Mouse (Mus musculus) kidney, postnatal 0 days (tissue): ENCODE measurements around the gene Vmn2r83. TPM values are rescaled to one million over a fixed set of nuclear protein-coding genes. Genes with fewer than 3 reads are reported as not detected.

Source experiments
- ATAC-seq: fragments of 200-750 bp; cut with Nextera tagmentation; replicated peaks from 2 replicates; pipeline ENCODE4 v1.8.0; 2017; ENCODE audit warnings: low read depth, moderate number of reproducible peaks, moderate TSS enrichment, moderate library complexity; ENCODE audit not compliant: low FRiP score
- DNase-seq: peaks from one replicate; pipeline ENCODE4 v3.0.0-alpha.2; 2016; ENCODE audit warnings: low spot score
- H3K27ac ChIP-seq: fragments of 300-500 bp; sonication (generic); 2 replicates; pipeline ENCODE4 v1.5.1; 2014; ENCODE audit warnings: mild to moderate bottlenecking
- H3K27me3 ChIP-seq: fragments of 300-500 bp; sonication (generic); 2 replicates; pipeline ENCODE4 v1.6.1; 2014; ENCODE audit warnings: low read length, mixed read lengths; ENCODE audit not compliant: insufficient read depth
- H3K36me3 ChIP-seq: fragments of 300-500 bp; sonication (generic); 2 replicates; pipeline ENCODE4 v1.6.1; 2014; ENCODE audit warnings: low read length, mixed read lengths; ENCODE audit not compliant: insufficient read depth
- H3K4me1 ChIP-seq: fragments of 300-500 bp; sonication (generic); replicated peaks from 2 replicates; pipeline ENCODE4 v1.6.1; 2014; ENCODE audit warnings: antibody characterized with exemption, low read length, mixed read lengths; ENCODE audit not compliant: insufficient read depth
- H3K4me2 ChIP-seq: fragments of 300-500 bp; sonication (generic); 2 replicates; pipeline ENCODE4 v1.6.1; 2014; ENCODE audit warnings: mild to moderate bottlenecking, low read length, moderate library complexity, mixed read lengths
- H3K4me3 ChIP-seq: fragments of 300-500 bp; sonication (generic); replicated peaks from 2 replicates; pipeline ENCODE4 v1.5.1; 2014; ENCODE audit warnings: low read depth, low read length
- H3K9ac ChIP-seq: fragments of 300-500 bp; sonication (generic); 2 replicates; pipeline ENCODE4 v1.6.1; 2014; ENCODE audit warnings: low read depth, low read length
- H3K9me3 ChIP-seq: fragments of 300-500 bp; sonication (generic); replicated peaks from 2 replicates; pipeline ENCODE4 v1.6.1; 2016; ENCODE audit warnings: low read length, inconsistent platforms, mixed read lengths
- CTCF ChIP-seq: IDR thresholded peaks from 2 replicates; pipeline ENCODE4 v1.5.1; 2016; ENCODE audit warnings: antibody characterized with exemption, low read depth, mild to moderate bottlenecking, moderate library complexity
- WGBS: fragments of 180-500 bp; shearing (Covaris S2); extraction: QIAGEN DNeasy Blood & Tissue Kit; methylation state at CpG from one replicate; pipeline ENCODE4 v1.1.7; 2014; 5-methylcytosine and 5-hydroxymethylcytosine counted together
- polyA plus RNA-seq: library from polyadenylated mRNA; unstranded; fragments of >200 nt; fragmentation: Nextera tagmentation; extraction: Ambion mirVana; gene quantifications from 2 replicates; pipeline ENCODE4 v1.2.1, GENCODE M21; 2015

Vmn2r83 gene
- polyA plus RNA-seq, 1 experiment from 2014 or later, result not detected

GRCm38 (mm10) chr10:79530721-79531120 is 62.2 kb downstream of the Vmn2r83 start:
- Histone ChIP-seq H3K36me3 (peaks cover 7% of the 10 kb centered on the region; the same call in 1 of the 2 replicates), H3K9me3 (no peaks in the 10 kb centered on the region), H3K27ac (no peak overlapping the region), H3K4me1 (peaks cover 9% of the 10 kb centered on the region), H3K4me3 (no peak overlapping the region), H3K4me2 (no peak overlapping the region), H3K27me3 (no peaks in the 10 kb centered on the region), H3K9ac (no peak overlapping the region)
- 96% methylated on average over 13 of the region's 13 CpGs for WGBS
- no peak for TF ChIP-seq CTCF
- no peak for DNase-seq
- no peak for ATAC-seq

- no peaks in the 10 kb centered on the region for H3K27me3 ChIP-seq
- H3K27ac ChIP-seq, result no peak overlapping the region
- no peak overlapping the region for H3K4me2 ChIP-seq
- no peaks in the 10 kb centered on the region for H3K9me3 ChIP-seq
- peaks cover 9% of the 10 kb centered on the region for H3K4me1 ChIP-seq
- WGBS, result 82% methylated on average over 3 of the region's 3 CpGs
- TF ChIP-seq CTCF, result no peak
- DNase-seq, result no peak
- H3K4me3 ChIP-seq, result no peak overlapping the region
- ATAC-seq, result no peak
- no peak overlapping the region for H3K9ac ChIP-seq
- peaks cover 7% of the 10 kb centered on the region; the same call in 1 of the 2 replicates for H3K36me3 ChIP-seq
These were observed 63.1 kb downstream of the Vmn2r83 start for GRCm38 (mm10) chr10:79531593-79531992.

GRCm38 (mm10) chr10:79532678-79533077 is 64.1 kb downstream of the Vmn2r83 start:
- TF ChIP-seq CTCF, result no peak
- Histone ChIP-seq H3K27me3 (no peaks in the 10 kb centered on the region), H3K36me3 (0 out of 2 replicates have a peak, but pooled peaks cover under 1% of the 10 kb centered on the region), H3K27ac (peak overlapping the region; percentile 82), H3K9ac (peak overlapping the region; percentile 64), H3K4me1 (peaks cover 9% of the 10 kb centered on the region), H3K9me3 (no peaks in the 10 kb centered on the region), H3K4me2 (peak overlapping the region; percentile 74), H3K4me3 (peak overlapping the region; percentile 57)
- WGBS, result 25% methylated on average over 3 of the region's 3 CpGs
- peak; percentile 25; the same call in 1 of the 2 replicates for ATAC-seq
- peak; percentile 11 for DNase-seq

- Histone ChIP-seq H3K27me3 (no peaks in the 10 kb centered on the region), H3K36me3 (0 out of 2 replicates have a peak, but pooled peaks cover 3% of the 10 kb centered on the region), H3K27ac (peak within 1 kb of the TSS; percentile 82), H3K4me3 (peak within 1 kb of the TSS; percentile 57), H3K4me1 (peaks cover 9% of the 10 kb centered on the region), H3K4me2 (peak within 1 kb of the TSS; percentile 74), H3K9ac (peak within 1 kb of the TSS; percentile 64), H3K9me3 (no peaks in the 10 kb centered on the region)
- TF ChIP-seq CTCF, result peak; percentile 67
- peak; percentile 91 for ATAC-seq
- DNase-seq, result peak; percentile 78
- WGBS, result under 1% methylated on average over 52 of the region's 52 CpGs
These were observed 64.8 kb downstream of the Vmn2r83 start, which contains the start of gene Plpp2 for GRCm38 (mm10) chr10:79533126-79533911. Gene Plpp2, minus strand, starts transcription at chr10:79533796.

- DNase-seq (no peak), ATAC-seq (no peak)
- Histone ChIP-seq H3K27ac (no peak overlapping the region), H3K4me1 (peaks cover 9% of the 10 kb centered on the region), H3K27me3 (no peaks in the 10 kb centered on the region), H3K9ac (no peak overlapping the region), H3K36me3 (0 out of 2 replicates have a peak, but pooled peaks cover 5% of the 10 kb centered on the region), H3K9me3 (no peaks in the 10 kb centered on the region), H3K4me2 (no peak overlapping the region), H3K4me3 (no peak overlapping the region)
- TF ChIP-seq CTCF, result no peak
- WGBS, result 93% methylated on average over 2 of the region's 2 CpGs
These were observed 65.9 kb downstream of the Vmn2r83 start for GRCm38 (mm10) chr10:79534426-79534825.

GRCm38 (mm10) chr10:79535431-79535830 is 66.9 kb downstream of the Vmn2r83 start:
- ATAC-seq (no peak), DNase-seq (no peak)
- H3K4me2 ChIP-seq, result no peak overlapping the region
- no peak for TF ChIP-seq CTCF
- no peaks in the 10 kb centered on the region for H3K27me3 ChIP-seq
- no peak overlapping the region for H3K9ac ChIP-seq
- H3K4me1 ChIP-seq, result peaks cover 9% of the 10 kb centered on the region
- 50% methylated on average over 1 of the region's 1 CpGs for WGBS
- H3K27ac ChIP-seq, result no peak overlapping the region
- H3K9me3 ChIP-seq, result no peaks in the 10 kb centered on the region
- no peak overlapping the region for H3K4me3 ChIP-seq
- H3K36me3 ChIP-seq, result peaks cover 12% of the 10 kb centered on the region
